Mouse (Mus musculus) limb, embryonic 14.5 days (tissue): ENCODE results near the gene Gusb. TPM values are rescaled to one million over a fixed set of nuclear protein-coding genes. Genes with fewer than 3 reads are reported as not detected.
"Not testable (repeated sequence)": the region's sequence is repeated elsewhere in the genome, so short reads cannot be mapped to it uniquely, and the experiment has no call there.

Source experiments
- ATAC-seq: fragments of 200-750 bp; cut with Nextera tagmentation; 2 replicates; pipeline ENCODE4 v1.8.0; 2017; ENCODE audit warnings: low read depth, moderate number of reproducible peaks, moderate TSS enrichment; ENCODE audit not compliant: low FRiP score
- DNase-seq: peaks from one replicate; pipeline ENCODE4 v3.0.0-alpha.2; 2015; ENCODE audit warnings: low spot score
- H3K27ac ChIP-seq: fragments of 300-500 bp; sonication (generic); replicated peaks from 2 replicates; pipeline ENCODE4 v1.5.1; 2014; ENCODE audit warnings: low read depth, mild to moderate bottlenecking, low read length, moderate library complexity, mixed read lengths
- H3K27me3 ChIP-seq: fragments of 300-500 bp; sonication (generic); 2 replicates; pipeline ENCODE4 v1.6.1; 2014; ENCODE audit warnings: low read length, mixed read lengths; ENCODE audit not compliant: control insufficient read depth, insufficient read depth
- H3K36me3 ChIP-seq: fragments of 300-500 bp; sonication (generic); 2 replicates; pipeline ENCODE4 v1.6.1; 2014; ENCODE audit warnings: mild to moderate bottlenecking, low read length, moderate library complexity, mixed read lengths; ENCODE audit not compliant: control insufficient read depth, insufficient read depth
- H3K4me1 ChIP-seq: fragments of 300-500 bp; sonication (generic); 2 replicates; pipeline ENCODE4 v1.6.1; 2014; ENCODE audit warnings: antibody characterized with exemption, low read length, mixed read lengths; ENCODE audit not compliant: control insufficient read depth, insufficient read depth
- H3K4me2 ChIP-seq: fragments of 300-500 bp; sonication (generic); replicated peaks from 2 replicates; pipeline ENCODE4 v1.6.1; 2014; ENCODE audit warnings: low read depth, mild to moderate bottlenecking, low read length, moderate library complexity; ENCODE audit not compliant: severe bottlenecking
- H3K4me3 ChIP-seq: fragments of 300-500 bp; sonication (generic); replicated peaks from 2 replicates; pipeline ENCODE4 v1.5.1; 2014; ENCODE audit warnings: low read length
- H3K9ac ChIP-seq: fragments of 300-500 bp; sonication (generic); 2 replicates; pipeline ENCODE4 v1.6.1; 2014; ENCODE audit warnings: mild to moderate bottlenecking, low read depth, low read length, moderate library complexity; ENCODE audit not compliant: severe bottlenecking
- H3K9me3 ChIP-seq: fragments of 300-500 bp; sonication (generic); 2 replicates; pipeline ENCODE4 v1.6.1; 2016; ENCODE audit warnings: low read length; ENCODE audit not compliant: control insufficient read depth
- POLR2A ChIP-seq: fragments of 200-500 bp; IDR thresholded peaks from 2 replicates; pipeline ENCODE4 v1.8.0; 2012; ENCODE audit warnings: inconsistent platforms, mild to moderate bottlenecking, moderate library complexity, borderline replicate concordance; ENCODE audit not compliant: insufficient read depth, insufficient read length; ENCODE audit errors: extremely low read depth
- WGBS: fragments of 180-500 bp; shearing (Covaris S2); extraction: QIAGEN DNeasy Blood & Tissue Kit; methylation state at CpG from one replicate; pipeline ENCODE4 v1.1.7; 2014; 5-methylcytosine and 5-hydroxymethylcytosine counted together
- polyA plus RNA-seq, 2 experiments: library from polyadenylated mRNA; depleted of rRNA in 1 of 2; stranded (reverse) in 1 of 2; unstranded in 1 of 2; fragments of >200 nt; fragmentation: Nextera tagmentation in 1 of 2; extraction: Ambion mirVana in 1 of 2; gene quantifications; 2 replicates each; pipeline versions ENCODE4 v1.2.1 to v1.2.3; 2012 to 2014

Gusb gene
- polyA plus RNA-seq, 2 experiments: 37.2 to 54.4 TPM

DNA sequence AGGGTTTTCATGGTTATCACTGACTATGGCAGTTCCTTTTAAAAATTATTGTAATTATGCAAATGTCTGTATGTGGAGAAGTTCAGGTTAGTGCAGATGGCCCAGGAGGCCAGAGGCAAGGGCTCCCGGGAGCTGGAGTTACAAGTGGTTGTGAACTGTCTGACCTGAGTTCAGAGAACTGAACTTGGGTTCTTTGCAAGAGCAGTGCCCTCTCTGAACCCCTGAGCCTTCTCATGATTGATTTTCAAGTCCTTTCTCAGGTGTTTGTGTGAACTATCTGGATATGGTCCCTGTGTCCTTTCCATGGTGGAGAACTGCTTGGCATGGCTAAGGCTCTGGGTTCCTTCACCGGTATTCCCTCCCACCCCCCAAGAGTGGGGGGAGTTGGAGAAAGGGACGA lies 40.9 kb upstream of the Gusb start:
- H3K9ac ChIP-seq: no peak overlapping the region
- no peak overlapping the region for H3K4me3 ChIP-seq
- TF ChIP-seq POLR2A: no peak
- H3K9me3 ChIP-seq: no peaks in the 10 kb centered on the region
- no peak overlapping the region for H3K27ac ChIP-seq
- no peak overlapping the region for H3K4me2 ChIP-seq
- H3K36me3 ChIP-seq: peaks cover 62% of the 10 kb centered on the region
- H3K27me3 ChIP-seq: no peaks in the 10 kb centered on the region
- 78% methylated on average over 3 of the region's 3 CpGs for WGBS
- H3K4me1 ChIP-seq: no peaks in the 10 kb centered on the region
- ATAC-seq (no peak), DNase-seq (no peak)

DNA sequence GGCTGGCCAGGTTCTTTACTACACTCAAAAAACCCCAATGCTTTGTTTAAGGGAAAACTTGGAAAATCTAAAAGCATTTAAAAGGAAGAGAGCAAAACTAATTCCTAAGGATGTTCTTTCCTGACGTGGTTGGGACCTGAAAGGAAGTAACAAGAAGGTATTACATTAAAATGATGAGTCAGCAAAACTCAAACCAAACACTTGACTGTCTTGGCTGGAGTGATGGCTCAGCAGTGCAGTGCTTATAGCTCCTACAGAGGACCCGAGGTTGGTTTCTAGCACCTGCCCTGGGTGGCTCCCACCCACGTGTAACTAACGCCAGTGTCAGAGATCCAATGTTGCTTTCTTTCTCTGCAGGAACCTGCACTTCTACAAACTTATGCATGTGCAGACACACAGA lies 38.4 kb upstream of the Gusb start:
- Histone ChIP-seq H3K4me3 (no peak overlapping the region), H3K9me3 (no peaks in the 10 kb centered on the region), H3K4me1 (no peaks in the 10 kb centered on the region), H3K9ac (no peak overlapping the region), H3K27me3 (no peaks in the 10 kb centered on the region), H3K27ac (no peak overlapping the region), H3K4me2 (no peak overlapping the region), H3K36me3 (peaks cover 54% of the 10 kb centered on the region)
- TF ChIP-seq POLR2A: no peak
- 92% methylated on average over 4 of the region's 4 CpGs for WGBS
- DNase-seq (no peak), ATAC-seq (no peak)

DNA sequence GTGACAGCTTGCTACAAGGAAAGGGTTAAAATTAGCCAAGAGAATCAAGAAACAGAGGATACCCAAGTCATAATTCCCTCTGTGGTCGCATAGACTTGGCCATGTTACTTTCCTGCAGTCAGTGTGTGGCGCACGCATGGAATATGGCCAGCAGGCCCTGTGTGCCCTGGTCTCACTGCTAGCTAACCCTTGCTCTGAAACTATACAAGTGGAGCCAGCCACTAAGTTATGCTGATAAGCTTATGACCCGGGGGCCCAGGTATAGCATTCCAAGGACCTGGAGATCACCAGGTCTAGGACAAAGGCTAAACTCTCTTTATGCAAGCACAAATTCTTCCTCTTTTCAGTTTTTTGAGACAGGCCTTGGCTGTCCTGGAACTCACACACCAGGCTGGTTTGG lies 37.9 kb upstream of the Gusb start:
- peaks cover 56% of the 10 kb centered on the region for H3K36me3 ChIP-seq
- H3K27me3 ChIP-seq: no peaks in the 10 kb centered on the region
- DNase-seq (no peak), ATAC-seq (no peak)
- H3K9me3 ChIP-seq: no peaks in the 10 kb centered on the region
- TF ChIP-seq POLR2A: no peak
- no peak overlapping the region for H3K27ac ChIP-seq
- no peak overlapping the region for H3K4me3 ChIP-seq
- WGBS: 94% methylated on average over 4 of the region's 4 CpGs
- H3K4me2 ChIP-seq: no peak overlapping the region
- H3K9ac ChIP-seq: no peak overlapping the region
- no peaks in the 10 kb centered on the region for H3K4me1 ChIP-seq

DNA sequence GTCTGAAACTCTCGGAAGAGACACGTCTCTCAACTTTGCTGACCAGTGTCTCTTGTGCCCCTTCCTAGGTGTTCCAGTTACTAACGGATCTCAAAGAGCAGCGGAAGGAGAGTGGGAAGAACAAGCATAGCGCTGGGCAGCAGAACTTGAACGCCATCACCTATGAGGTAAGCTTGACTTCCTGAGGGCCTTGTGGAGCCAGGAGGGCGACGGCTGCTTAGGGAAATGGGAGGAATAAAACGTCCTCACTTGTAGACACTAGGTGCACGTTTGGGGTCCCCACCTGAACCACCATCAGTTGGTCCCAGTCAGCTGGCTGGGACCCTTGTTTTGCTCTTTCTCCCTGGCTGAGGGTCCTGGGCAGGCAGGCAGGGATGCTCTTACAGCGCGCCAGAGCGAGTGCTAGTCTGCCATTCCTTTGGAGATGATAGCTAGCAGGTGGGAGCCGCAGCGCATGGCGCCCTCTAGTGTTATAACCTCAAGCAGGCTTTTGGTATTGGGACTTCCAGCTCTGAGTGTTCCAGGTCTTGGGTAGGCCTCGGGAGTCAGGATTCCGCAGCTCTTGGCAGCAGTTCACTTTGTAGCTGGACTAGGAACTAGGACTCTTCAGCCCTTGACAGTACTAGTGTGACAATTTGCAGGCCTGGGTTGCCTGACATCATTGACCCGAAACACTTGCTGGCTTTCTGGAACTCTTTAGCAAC lies 35.1 kb upstream of the Gusb start:
- Histone ChIP-seq H3K9ac (no peak overlapping the region), H3K9me3 (no peaks in the 10 kb centered on the region), H3K4me2 (no peak overlapping the region), H3K36me3 (peaks cover 56% of the 10 kb centered on the region), H3K27me3 (no peaks in the 10 kb centered on the region), H3K27ac (no peak overlapping the region), H3K4me1 (no peaks in the 10 kb centered on the region), H3K4me3 (no peak overlapping the region)
- ATAC-seq (no peak), DNase-seq (peak; percentile 75)
- WGBS: 66% methylated on average over 19 of the region's 19 CpGs
- no peak for TF ChIP-seq POLR2A

DNA sequence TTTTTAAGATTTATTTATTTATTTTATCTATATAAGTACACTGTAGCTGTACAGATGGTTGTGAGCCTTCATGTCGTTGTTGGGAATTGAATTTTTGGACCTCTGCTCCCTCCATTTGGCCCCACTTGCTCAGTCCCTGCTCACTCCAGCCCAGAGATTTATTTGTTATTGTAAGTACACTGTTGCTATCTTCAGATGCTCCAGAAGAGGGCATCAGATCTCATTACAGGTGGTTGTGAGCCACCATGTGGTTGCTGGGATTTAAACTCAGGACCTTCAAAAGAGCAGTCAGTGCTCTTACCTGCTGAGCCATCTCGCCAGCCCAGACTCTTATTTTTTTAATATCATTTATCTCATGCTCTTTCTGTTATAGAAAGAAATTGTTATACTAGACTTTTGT lies 33.5 kb upstream of the Gusb start:
- H3K36me3 ChIP-seq: peaks cover 42% of the 10 kb centered on the region
- H3K27me3 ChIP-seq, H3K9ac ChIP-seq, H3K4me1 ChIP-seq, H3K4me2 ChIP-seq, H3K27ac ChIP-seq, DNase-seq, H3K4me3 ChIP-seq, H3K9me3 ChIP-seq, ATAC-seq: not testable (repeated sequence)
- 66% methylated on average over 2 of the region's 2 CpGs for WGBS

DNA sequence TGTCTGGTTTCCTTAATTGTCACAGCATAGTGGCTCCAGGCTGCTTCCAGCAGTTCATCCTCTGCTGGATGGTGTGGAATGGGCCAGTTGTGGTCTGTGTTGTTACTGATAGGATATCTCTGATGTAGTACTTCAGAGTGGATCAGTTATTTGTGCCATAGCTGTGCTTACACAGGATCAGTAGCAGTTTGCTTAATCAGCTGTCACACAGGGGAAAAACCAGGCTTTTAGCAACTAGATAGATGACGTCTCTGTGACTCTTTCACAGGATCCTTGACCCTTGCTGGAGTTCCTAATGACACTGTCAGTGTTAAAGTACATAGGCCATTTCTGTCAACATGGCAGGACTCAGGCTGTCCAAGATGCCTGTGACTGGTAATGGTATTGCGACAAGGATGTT lies 31.0 kb upstream of the Gusb start:
- peaks cover 23% of the 10 kb centered on the region; the same call in 1 of the 2 replicates for H3K36me3 ChIP-seq
- H3K9ac ChIP-seq: no peak overlapping the region
- H3K9me3 ChIP-seq: no peaks in the 10 kb centered on the region
- DNase-seq (no peak), ATAC-seq (no peak)
- TF ChIP-seq POLR2A: no peak
- 78% methylated on average over 2 of the region's 2 CpGs for WGBS
- H3K27ac ChIP-seq: no peak overlapping the region
- no peaks in the 10 kb centered on the region for H3K27me3 ChIP-seq
- no peak overlapping the region for H3K4me2 ChIP-seq
- H3K4me1 ChIP-seq: no peaks in the 10 kb centered on the region
- H3K4me3 ChIP-seq: no peak overlapping the region
